ENCODE assay signal across 18 mouse cellular contexts in the genomic region with DNA sequence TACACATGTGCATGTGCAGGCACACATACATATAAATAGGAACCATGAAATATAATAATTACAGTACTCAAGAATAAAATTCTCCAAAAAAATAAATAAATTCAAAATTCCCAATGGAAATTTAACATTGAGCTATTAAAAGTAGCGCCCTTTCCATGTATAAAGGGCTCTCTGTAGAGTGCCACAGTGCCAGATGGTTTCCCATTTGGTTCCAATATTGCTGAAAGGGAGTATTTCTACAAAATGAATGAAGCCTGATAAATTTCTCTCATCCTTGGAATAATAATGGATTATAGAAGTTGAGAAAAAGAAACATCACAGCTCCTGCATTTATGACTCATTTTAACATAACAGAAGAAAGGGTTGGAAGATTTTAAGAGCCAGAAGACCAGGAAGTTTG.
"Had no signal": no experiment of that assay in that cellular context is flagged by ENCODE, and none has a peak within 500 bp of the region (broad histone marks: within the 10 kb centered on the region; RNA-seq: fewer than 3 reads in every experiment).

No protein-coding gene starts in this region.

- H3K4me3 ChIP-seq: left cerebral cortex, adult 2 months; limb, embryonic 12.5 days; limb, embryonic 15.5 days; megakaryocyte, embryonic 14.5 days; midbrain, embryonic 10.5 days had no signal

- H3K9ac ChIP-seq: limb, embryonic 12.5 days; limb, embryonic 15.5 days; liver, embryonic 14.5 days; liver, postnatal 0 days; lung, embryonic 14.5 days had no signal

- H3K9me3 ChIP-seq: limb, embryonic 12.5 days; limb, embryonic 15.5 days; megakaryocyte, embryonic 14.5 days; midbrain, embryonic 10.5 days had no signal

- H3K4me1 ChIP-seq: limb, embryonic 12.5 days; limb, embryonic 15.5 days; megakaryocyte, embryonic 14.5 days had no signal

- H3K27ac ChIP-seq: kidney, postnatal 0 days; left cerebral cortex, adult 2 months; limb, embryonic 12.5 days; limb, embryonic 15.5 days; liver, embryonic 14.5 days; midbrain, embryonic 10.5 days had no signal

- DNase-seq: kidney, adult 18-20 months; kidney, adult 9 months; kidney, postnatal 25 days; liver, postnatal 0 days; lung, embryonic 14.5 days; lung, postnatal 36 days; midbrain, embryonic 14.5 days; thymus, adult 18-20 months; thymus, postnatal 36 days had no signal

- H3K27me3 ChIP-seq: limb, embryonic 12.5 days; limb, embryonic 15.5 days; megakaryocyte, embryonic 14.5 days had no signal

- H3K4me2 ChIP-seq: limb, embryonic 12.5 days; limb, embryonic 15.5 days; liver, embryonic 11.5 days; lung, embryonic 14.5 days had no signal

- ATAC-seq: liver, postnatal 0 days; lung, postnatal 0 days had no signal

- H3K36me3 ChIP-seq: limb, embryonic 12.5 days; limb, embryonic 15.5 days; midbrain, embryonic 10.5 days had no signal
